Mouse (Mus musculus): ENCODE data around the gene Zcchc7.
A peak's percentile ranks its signal among the peaks of the same experiment; 100 is the strongest.

Gene Zcchc7

GRCm38 (mm10) chr4:44755553-44756133, at the start of gene Zcchc7:
Zcchc7 (plus strand) TSS chr4:44755877.
- DNase-seq (ENCODE audit: low read depth): no peak

GRCm38 (mm10) chr4:44705967-44706366, 49.7 kb upstream of the Zcchc7 start:
- no peak for DNase-seq (ENCODE audit: low read depth)

DNA sequence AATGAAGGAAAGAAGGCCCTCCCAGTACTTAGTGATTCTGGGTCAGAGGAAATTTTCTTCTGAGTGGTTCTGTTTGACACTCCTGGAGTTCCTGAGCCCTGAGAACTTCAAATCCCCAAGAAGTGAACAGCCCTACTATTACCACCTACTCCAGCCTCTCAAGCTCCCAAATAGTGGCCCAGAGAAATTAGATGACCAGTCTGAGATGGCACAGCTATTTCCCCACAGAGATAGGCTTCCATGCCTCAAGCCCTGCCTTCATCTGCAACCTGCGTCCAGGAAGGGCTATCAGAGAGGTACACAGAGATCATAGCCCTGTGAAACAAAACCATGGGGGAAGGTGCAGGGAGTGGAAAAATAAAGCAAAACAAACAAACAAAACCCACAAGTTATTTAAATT, 48.8 kb upstream of the Zcchc7 start:
- DNase-seq (ENCODE audit: low read depth): no peak

DNA sequence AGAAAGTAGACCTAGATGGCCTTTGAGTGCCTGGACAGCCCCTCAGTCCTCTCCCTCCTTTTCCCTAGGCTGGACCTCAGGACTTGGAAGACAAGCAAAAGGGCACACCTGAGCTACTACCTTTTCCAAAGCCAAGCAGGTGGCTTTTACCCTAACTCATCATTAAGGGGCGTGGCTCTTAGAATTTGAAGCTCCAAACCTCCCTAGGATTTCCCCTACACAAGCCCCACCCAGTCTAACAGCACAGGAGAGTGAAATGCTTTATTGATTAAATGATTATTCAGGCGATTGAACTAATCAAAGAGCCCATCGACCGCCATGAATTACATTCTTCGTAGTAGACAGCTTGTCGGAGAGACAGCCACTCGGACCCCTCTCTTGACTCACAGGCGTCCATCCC, 47.4 kb upstream of the Zcchc7 start:
- DNase-seq (ENCODE audit: low read depth): no peak

DNA sequence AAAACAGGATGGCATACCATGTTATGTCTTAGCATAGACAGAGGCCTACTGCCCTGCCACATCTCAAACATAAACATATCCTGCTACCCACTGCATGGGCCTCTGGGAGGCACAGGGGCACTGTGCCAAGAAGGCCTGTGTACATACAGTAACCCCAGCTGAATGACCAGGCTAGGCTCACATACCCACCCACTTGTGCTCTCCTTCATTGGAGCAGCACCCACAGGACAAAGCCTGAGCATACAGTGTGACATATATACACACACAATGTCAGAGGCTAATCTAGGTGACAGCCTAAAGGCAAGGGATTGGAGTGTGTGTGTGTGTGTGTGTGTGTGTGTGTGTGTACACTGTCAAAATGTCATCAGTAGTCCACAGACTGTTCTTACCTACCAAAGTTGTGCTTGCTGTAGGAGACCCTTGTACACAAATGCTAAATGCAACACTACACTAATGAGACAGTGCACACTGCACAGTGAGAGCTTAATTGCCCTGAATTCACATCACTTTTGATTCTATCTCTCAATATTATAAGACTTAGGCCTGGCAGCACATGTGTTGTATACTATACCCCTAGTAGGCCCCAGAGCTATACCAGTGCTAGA, 46.5 kb upstream of the Zcchc7 start:
- DNase-seq (ENCODE audit: low read depth): no peak

DNA sequence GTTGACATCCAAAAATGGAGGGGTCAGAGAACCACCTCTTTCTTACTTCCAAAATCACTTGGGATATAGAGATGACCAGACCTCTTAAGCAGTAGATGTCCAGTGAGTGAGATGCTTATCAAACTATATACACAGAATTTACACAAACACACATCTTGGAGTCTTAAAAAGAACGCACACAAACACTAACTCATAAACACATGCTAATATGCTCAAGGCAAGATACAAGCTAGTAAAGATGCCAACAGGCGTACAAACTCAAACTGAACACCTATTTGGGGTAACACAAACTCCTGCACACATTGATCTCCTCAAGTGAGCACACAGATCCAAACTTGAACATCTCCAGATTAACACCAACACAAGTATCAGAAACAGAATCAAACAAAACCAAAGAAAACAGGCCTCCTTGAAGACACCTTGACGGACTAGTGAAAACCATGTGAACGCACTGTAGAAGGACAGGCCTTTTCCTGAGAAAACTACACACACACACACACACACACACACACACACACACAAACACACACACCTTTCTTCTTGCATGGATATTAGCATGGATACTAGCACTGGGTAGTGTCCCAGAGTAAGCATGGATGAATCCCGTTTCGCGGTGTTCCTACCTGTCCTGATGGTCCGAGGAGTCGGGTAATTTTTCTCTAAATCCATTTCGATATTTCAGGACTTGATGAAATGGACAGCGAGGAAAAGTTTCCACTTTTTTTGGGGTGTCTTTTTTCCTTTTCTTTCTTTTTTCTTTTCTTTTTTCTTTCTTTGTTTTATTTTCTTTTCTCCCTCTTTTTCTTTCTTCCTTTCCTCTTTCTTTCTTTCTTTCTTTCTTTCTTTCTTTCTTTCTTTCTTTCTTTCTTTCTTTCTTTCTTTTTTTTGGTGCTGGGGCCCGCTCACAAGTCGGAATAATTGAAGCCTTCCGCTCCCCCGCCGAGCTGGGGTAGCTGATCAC, 45.7 kb upstream of the Zcchc7 start, which contains the start of gene Pax5:
Pax5 (minus strand) TSS at position 748 of the 961 bp plus-strand sequence.
- no peak for DNase-seq (ENCODE audit: low read depth)

DNA sequence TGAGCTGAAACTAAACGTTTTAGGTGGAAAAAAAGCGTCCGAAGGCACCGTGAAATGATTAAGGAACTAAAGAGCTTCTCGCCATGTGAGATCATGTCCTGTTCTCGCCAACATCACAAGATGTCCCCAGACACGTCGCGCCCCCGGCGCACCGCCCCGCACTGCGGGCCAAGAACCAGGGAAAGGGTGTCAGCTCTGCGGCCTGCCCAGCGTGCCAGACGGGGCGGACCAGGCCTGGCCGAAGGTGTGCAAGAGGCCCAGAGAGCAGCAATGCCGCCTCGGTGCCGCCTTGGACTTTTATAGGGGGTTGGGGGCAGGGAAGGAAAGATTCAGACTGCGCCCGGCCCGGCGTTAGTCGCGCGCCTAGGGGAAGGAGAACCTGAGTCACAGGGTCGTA, 45.0 kb upstream of the Zcchc7 start:
- no peak for DNase-seq (ENCODE audit: low read depth)

DNA sequence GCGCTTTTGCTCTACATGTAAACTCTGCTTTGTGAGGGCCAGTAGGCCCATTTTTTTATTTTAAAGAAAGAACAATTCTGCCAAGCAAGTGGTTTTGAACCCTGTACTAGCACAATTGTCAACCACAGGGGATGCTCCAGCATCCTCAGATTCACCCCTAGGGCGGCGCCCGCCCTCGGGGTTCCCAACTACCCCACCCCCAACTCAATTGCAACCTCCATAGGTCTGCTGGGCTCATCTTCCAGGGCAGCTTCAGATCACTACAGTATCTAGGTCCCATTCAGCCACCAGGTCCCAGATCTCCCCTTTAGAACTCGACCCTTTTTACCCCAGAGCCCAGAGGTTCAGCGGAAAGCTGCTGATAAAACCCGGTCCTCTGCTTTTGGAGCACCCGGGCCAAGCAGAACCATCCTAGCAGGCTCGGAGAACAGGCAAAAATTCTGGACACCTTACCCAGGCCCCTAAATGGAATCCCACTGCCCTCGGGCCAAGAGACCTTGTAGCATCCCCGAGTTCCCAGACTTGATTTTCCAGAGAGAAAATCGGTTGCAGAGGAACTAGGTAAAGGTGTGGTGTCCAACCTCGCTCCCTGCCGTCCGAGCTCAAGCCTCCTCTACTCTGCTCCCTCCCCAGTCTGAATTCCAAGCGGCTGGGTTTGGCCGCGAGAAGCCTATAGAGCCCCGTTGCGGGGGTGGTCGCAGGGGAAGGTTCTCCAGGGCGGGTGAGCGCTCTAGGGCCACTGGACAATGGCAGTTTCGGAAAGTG, 44.4 kb upstream of the Zcchc7 start:
- no peak for DNase-seq (ENCODE audit: low read depth)

DNA sequence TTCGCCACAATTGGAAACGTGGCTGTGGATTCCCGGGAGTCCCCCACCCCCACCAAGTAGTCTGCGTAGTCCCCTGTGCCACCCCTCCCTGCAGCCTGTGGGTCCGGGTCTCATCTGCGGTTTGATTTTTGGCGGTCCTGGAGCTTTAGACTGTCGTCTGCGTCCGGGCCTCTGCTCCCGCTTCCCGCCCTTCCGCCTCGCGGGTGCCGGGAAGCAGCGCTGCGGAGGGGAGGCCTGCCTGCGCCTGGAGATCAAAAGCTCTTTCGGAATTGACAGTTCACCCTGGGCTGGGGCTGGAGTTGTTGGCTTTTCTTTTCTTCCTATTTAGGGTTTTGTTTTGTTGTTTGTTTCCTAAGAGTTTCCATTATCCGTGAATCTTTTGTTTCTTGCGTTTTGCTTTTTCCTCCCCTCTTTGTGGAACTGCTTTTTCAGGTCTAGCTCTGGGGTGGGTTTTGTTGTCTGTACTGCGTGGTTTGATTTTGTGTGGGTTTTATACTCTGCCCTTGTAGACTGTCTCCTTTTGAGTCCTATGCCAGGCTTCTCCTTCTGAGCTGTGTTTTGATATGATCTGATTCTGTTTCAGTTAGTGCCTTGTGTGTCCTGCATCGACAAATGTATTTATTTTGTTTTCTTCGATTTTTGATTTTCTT, 43.5 kb upstream of the Zcchc7 start:
- no peak for DNase-seq (ENCODE audit: low read depth)

DNA sequence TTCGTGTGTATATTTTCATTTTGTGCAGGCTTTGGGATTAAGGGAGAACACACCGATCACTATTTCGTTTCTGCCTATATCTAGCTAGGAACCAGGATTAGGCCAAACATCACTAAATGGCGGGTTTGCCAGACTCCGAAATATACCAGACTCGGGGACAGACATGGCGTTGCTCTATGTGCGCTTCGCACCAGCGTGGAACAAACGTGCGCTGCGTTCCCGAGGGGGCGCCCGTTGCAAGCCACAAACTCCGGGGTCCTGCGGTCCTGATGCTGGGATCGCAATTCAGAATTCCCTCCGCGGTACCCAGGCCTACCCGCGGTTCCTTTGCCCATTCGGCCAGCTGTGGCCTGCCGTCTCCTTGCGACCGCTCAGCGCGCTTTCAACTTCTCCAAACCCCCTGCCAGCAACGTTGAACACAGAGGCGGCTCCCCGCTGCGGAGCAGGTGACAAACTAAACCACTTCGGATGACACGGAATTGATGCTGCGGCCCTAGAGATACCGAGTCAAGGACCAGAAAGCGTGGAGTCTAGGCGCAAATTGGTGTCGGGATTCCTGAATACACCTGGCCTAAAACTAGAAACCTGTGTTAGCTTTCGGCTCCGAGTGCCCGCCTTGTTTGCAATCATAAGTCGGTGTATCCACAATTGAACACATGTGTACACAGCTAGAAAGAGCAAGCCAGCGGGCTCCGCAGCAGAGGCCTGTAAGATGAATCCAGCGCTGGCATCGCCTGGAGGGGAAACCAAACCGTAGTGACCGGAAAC, 42.7 kb upstream of the Zcchc7 start:
- no peak for DNase-seq (ENCODE audit: low read depth)

DNA sequence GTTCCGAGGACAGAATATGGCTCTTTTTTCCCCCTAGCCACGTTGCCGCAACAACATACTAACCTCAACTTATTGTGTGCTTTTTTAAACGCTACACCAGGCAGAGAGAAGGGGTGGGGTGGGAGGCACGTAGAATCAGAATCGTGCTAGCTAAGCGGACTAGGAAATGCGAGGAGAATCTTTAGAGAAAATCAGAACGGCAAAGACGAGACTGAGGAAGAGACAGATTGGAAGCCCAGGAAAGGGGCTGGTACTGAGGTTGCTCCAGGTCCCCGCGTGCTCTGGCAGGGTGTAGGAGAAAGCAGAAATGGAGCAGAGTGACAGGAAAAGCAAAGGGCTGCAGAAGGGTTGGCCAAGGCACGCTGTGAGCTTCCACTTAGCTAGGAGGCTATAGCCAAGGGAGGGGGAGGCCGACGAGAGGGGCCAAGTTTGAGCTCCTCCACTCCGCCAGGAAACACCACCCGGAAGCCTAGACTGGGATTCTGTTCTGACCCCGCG, 42.1 kb upstream of the Zcchc7 start:
- no peak for DNase-seq (ENCODE audit: low read depth)

DNA sequence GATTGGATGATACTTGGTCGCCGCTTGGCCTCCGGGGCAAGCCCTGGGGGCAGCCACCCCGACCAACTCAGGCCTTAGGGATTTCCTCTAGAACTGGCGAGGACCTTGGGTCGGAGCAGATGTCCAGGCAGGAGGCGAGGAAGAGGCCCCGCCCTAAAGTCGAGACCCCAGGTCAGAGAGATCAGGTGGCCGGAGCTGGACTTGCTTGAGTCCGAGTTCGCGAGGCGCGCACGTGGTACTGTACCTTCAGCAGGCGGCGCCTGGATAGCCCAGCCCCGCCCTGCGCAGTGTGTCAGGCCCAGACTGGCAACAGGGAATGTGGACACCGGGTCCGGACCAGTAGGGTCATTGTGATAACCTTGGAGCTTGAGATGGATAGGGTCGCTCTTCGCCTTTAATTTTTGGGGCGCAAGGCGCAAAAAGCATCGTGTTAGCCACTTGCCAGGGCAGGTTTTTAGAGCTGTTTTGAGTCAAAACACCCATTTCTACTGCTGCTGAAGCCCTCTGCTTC, 41.5 kb upstream of the Zcchc7 start:
- no peak for DNase-seq (ENCODE audit: low read depth)

GRCm38 (mm10) chr4:44715621-44716160, 40.0 kb upstream of the Zcchc7 start:
- no peak for DNase-seq (ENCODE audit: low read depth)

DNA sequence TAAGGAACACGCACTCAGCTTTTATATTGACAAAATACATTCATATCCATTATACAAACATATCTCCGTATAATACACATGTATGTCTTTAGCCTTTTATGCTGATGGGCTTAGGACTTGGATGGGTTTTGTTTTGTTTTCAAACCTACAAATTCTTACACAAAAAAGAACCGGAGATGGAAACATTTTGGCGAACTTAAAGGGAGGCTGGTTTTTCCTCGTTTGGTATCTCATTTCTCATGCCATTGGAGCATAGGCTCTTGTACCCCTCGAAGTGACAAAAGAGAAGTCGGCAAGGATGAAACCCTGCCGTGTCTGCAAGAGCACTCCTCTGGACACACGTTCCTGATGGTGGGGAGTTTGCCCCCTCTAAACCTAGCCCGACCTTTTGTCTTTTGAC, 39.3 kb upstream of the Zcchc7 start:
- DNase-seq (ENCODE audit: low read depth): no peak

GRCm38 (mm10) chr4:44717676-44718075, 38.0 kb upstream of the Zcchc7 start:
- no peak for DNase-seq (ENCODE audit: low read depth)

DNA sequence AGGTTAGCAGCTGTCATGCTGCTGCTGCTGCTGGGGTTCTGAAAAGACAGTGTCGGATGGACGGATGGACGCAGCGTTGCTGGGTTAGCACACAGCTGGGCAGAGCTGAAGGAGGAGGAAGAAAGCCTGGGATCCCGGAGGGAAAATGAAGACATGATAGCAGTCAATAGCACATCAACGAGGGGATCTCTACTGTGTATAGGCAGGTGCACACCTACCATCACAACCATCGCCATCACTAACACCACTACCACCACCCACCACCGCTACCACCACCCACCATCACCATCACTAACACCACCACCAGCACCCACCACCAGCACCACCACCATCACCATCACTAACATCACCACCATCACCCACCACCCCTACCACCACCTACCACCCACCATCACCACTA, 35.6 kb upstream of the Zcchc7 start:
- DNase-seq (ENCODE audit: low read depth): no peak

DNA sequence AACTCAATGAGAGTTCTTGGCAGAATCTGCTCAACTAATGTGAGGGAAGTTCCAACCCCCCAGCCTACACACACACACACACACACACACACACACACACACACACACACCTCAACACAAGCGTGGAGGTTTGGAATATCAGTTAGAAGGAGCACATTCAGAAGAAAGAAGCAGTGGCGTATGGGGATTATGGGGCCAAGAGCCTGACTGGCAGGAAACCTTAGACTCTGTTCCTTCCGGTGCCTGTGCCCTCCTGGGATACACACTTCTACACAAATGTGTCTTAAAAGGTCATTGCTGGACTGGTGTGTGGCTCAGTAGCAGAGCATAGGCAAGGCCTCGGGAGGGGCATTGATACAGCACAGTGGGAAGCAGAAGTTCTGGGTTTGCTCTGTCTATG, 34.4 kb upstream of the Zcchc7 start:
- no peak for DNase-seq (ENCODE audit: low read depth)

DNA sequence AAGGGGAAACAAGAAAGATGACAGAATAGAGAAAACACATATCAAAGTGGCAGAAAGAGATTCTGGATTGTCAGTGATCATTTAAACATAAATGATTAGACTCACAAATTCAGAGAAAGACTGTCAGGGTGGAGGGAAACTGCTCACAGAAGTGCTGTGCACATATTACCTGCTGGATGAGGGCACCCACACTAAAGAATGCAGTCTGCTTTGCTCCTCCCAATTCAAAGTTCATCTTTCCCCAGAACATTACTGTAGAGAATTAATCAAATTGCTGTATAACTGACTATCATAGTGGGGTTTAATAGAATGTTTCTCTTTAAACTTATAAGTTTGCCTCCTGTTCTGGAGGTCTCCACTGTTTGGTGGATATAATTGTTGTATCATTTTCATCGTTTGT, 15.2 kb upstream of the Zcchc7 start:
- no peak for DNase-seq (ENCODE audit: low read depth)

- peak; percentile 97 for DNase-seq (ENCODE audit: low read depth)
Observed at GRCm38 (mm10) chr4:44756134-44756951, 666 bp downstream of the Zcchc7 start.
